Mouse (Mus musculus) E14TG2a.4 (cell line): ENCODE measurements around the gene Gpr35.

Experiments used
- CTCF ChIP-seq: conservative IDR thresholded peaks from 2 replicates; pipeline ENCODE4 v1.5.1; 2014; ENCODE audit warnings: low read length
- NANOG ChIP-seq: IDR thresholded peaks from 2 replicates; pipeline ENCODE4 v1.6.1; 2014; ENCODE audit warnings: borderline replicate concordance, low read length, mixed read lengths
- POU5F1 ChIP-seq: IDR thresholded peaks from 2 replicates; pipeline ENCODE4 v1.6.1; 2014; ENCODE audit warnings: low read length, borderline replicate concordance

- TF ChIP-seq CTCF, result peak; percentile 61
- TF ChIP-seq NANOG, result no peak
- no peak for TF ChIP-seq POU5F1
These were observed 1.2 kb upstream of the Gpr35 start for GRCm38 (mm10) chr1:92949426-92949825.
